Mouse (Mus musculus): ENCODE measurements at regions not wholly inside any gene's neighbourhood (a gene's known extent, or its start where the extent isn't known, plus 50 kb on each side); places are given as distances from the start of the nearest gene placed in this dataset.

- no peak for TF ChIP-seq POLR2A (IDR thresholded peaks at IDR 0.05; ENCODE audit: insufficient read length, low read depth)
- no peak for TF ChIP-seq POLR2AphosphoS2 (IDR thresholded peaks at IDR 0.05; ENCODE audit: insufficient read length, low read depth)
Observed at GRCm38 (mm10) chr4:87467018-87467417, 236.7 kb upstream of the Slc24a2 start.
